Mouse (Mus musculus): ENCODE measurements at regions not wholly inside any gene's neighbourhood (a gene's known extent, or its start where the extent isn't known, plus 50 kb on each side); places are given as distances from the start of the nearest gene placed in this dataset.

DNA sequence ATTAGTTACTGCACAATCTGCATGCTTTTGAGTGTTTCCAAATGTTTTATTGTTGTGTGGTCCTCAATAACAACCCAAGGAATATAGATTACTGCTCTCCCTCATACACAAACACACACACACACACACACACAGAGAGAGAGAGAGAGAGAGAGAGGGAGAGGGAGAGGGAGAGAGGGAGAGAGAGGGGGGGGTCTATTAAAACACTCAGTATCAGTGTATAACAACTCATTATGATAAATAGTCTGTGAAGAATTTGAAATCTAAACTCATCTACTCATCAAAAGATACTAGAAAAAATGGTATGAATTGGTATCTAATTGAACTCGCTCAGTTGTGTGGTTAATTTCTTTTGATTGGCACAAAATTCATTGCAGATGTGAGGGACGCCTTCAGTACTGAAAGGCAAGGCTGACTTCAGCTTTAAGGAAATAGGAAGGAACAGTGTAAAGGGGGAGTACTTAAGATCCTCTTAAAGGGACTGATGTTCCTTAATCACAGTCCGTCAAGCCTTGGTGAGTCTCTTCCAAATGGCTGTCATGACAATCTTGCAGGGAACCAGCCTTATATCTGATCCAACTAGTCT, 72.6 kb upstream of the Npy2r start:
- Histone ChIP-seq H3K36me3 (no peaks in the 10 kb centered on the region), H3K9ac (no peak overlapping the region), H3K9me3 (no peaks in the 10 kb centered on the region), H3K4me1 (replicated peaks) (no peaks in the 10 kb centered on the region), H3K4me2 (no peak overlapping the region), H3K4me3 (no peak overlapping the region), H3K27me3 (no peaks in the 10 kb centered on the region), H3K27ac (no peak overlapping the region)
- ATAC-seq (ENCODE audit: low FRiP score): no peak
- WGBS: 84% methylated on average over 3 of the region's 3 CpGs

DNA sequence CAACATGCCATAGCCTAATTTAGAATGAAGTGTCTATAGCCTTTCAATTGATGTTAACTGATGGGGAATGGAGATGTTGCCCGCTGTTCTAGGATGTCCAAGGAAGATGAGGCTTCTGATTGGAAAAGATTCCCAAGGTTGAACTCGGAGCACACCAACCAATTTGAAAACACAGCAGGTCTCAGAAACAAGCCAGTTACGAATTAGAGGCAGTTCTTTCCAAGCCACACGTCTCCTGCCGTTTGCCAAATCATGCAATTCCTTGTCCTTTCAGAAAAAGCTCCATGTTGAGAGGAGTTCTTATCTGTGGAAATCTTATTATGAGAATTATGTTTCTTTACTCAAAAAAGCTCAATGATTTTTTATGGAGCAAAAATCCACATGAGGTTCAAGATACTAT, 71.5 kb upstream of the Npy2r start:
- no peak for ATAC-seq (ENCODE audit: low FRiP score)
- no peak overlapping the region for H3K9ac ChIP-seq
- H3K27me3 ChIP-seq: no peaks in the 10 kb centered on the region
- no peaks in the 10 kb centered on the region for H3K36me3 ChIP-seq
- H3K9me3 ChIP-seq: no peaks in the 10 kb centered on the region
- no peak overlapping the region for H3K4me3 ChIP-seq
- H3K4me2 ChIP-seq: no peak overlapping the region
- no peak overlapping the region for H3K27ac ChIP-seq
- WGBS: 84% methylated on average over 5 of the region's 5 CpGs
- H3K4me1 ChIP-seq (replicated peaks): no peaks in the 10 kb centered on the region

DNA sequence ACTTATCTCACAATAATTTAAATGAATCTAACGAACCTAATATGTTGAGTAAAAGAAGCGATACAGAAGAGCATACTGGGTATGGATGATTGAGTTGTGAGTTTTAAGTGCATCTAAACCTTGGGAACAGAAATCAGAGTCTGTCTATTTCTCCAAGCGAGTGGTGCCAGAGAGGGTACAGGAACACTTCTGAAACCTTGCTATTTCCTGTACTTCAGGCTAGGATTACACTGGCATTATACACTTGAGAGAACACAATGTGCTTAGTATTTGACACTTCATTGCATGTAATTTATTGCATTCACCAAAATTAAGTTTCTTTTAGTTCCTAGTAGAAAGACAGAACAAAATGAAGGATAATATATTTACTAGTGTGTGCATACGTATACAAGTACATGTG, 54.0 kb upstream of the Npy2r start:
- WGBS: 91% methylated on average over 4 of the region's 4 CpGs
- Histone ChIP-seq H3K4me2 (no peak overlapping the region), H3K4me3 (no peak overlapping the region), H3K9me3 (no peaks in the 10 kb centered on the region), H3K27ac (no peak overlapping the region), H3K27me3 (no peaks in the 10 kb centered on the region), H3K9ac (no peak overlapping the region), H3K36me3 (no peaks in the 10 kb centered on the region), H3K4me1 (replicated peaks) (no peaks in the 10 kb centered on the region)
- ATAC-seq (ENCODE audit: low FRiP score): no peak

- H3K27ac ChIP-seq: no peak overlapping the region
- no peaks in the 10 kb centered on the region for H3K27me3 ChIP-seq
- H3K9me3 ChIP-seq: no peaks in the 10 kb centered on the region
- H3K9ac ChIP-seq: no peak overlapping the region
- ATAC-seq (ENCODE audit: low FRiP score): no peak
- 94% methylated on average over 1 of the region's 1 CpGs for WGBS
- no peaks in the 10 kb centered on the region for H3K36me3 ChIP-seq
- H3K4me1 ChIP-seq (replicated peaks): no peaks in the 10 kb centered on the region
- H3K4me3 ChIP-seq: no peak overlapping the region
- no peak overlapping the region for H3K4me2 ChIP-seq
Measured at GRCm38 (mm10) chr3:82598656-82599055, 50.8 kb upstream of the Npy2r start.

Measured in hindbrain, embryonic 13.5 days (tissue).